Mouse (Mus musculus): ENCODE results near the gene Amotl1. TPM values are rescaled to one million over a fixed set of nuclear protein-coding genes. Genes with fewer than 3 reads are reported as not detected.

The Amotl1 gene
- 9.1 TPM for polyA plus RNA-seq (2015; fragmentation: Illumina TruSeq; extraction: RNeasy Lipid Tissue Mini Kit (QIAGEN cat#74804); ENCODE audit: insufficient read depth, low replicate concordance)

GRCm38 (mm10) chr9:14644956-14645355 is at the start of gene Amotl1:
TSS of gene Amotl1 (minus strand) at chr9:14645056.

DNA sequence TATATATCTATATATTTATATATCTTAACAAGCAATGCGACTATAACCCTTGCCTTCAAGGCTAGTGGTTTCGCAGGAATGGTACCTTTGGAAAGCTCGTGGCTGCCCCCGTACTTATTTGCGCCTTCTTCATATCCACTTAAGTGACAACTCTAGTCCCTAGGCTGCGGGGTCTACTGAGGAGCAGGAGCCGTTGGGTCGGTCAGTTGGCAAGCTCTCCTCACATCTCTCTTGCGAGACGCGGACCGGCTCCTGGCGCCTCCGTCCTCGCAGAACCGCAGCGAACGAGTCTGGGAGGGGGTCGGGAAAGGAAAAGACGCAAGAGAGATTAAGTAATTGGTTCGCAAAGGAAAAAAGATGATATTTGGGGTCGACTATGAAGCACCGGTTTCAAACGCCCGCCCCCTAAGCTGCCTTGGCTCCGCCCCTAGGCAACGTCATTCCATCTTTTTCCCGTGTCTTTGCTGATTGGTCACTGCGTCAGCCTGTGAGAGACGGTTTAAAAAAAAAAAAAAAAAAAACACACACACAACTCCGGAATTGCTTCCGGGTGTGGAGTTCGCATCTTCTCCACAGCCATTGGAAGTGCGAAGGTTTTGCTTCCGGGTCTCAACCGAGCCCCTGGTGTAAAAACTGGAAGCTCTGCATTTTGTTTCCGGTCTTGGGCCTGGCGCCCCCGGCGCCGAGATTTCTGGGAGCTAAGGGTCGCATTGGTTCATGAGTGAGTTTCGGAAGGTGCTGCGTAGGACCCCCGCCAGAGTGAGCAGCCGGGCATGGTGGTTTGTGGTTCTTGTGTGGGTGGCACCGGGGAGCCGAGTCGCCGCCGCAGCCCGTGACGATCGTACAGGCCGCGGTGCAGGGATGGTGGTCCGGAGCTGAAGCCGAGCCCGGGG is 144.6 kb downstream of the Amotl1 start, which contains the start of the genes Kdm4d and Cwc15:
Gene Kdm4d (minus strand): TSS at position 460 of the 893 bp plus-strand sequence.
Gene Cwc15 (plus strand): TSS at position 595 of the 893 bp plus-strand sequence.

Other genes starting within 250 kb of the Amotl1 start
- gene Kdm4d, start 144.6 kb downstream of the Amotl1 start, polyA plus RNA-seq (2015; fragmentation: Illumina TruSeq; extraction: RNeasy Lipid Tissue Mini Kit (QIAGEN cat#74804); ENCODE audit: insufficient read depth, low replicate concordance): 0.25 TPM
- gene Cwc15, start 144.4 kb downstream of the Amotl1 start, polyA plus RNA-seq (2015; fragmentation: Illumina TruSeq; extraction: RNeasy Lipid Tissue Mini Kit (QIAGEN cat#74804); ENCODE audit: insufficient read depth, low replicate concordance): 217 TPM
- gene Piwil4, start 95.7 kb upstream of the Amotl1 start, polyA plus RNA-seq (2015; fragmentation: Illumina TruSeq; extraction: RNeasy Lipid Tissue Mini Kit (QIAGEN cat#74804); ENCODE audit: insufficient read depth, low replicate concordance): 0.66 TPM
- gene Fut4, start 107.3 kb upstream of the Amotl1 start, polyA plus RNA-seq (2015; fragmentation: Illumina TruSeq; extraction: RNeasy Lipid Tissue Mini Kit (QIAGEN cat#74804); ENCODE audit: insufficient read depth, low replicate concordance): 11.0 TPM
- gene 1700012B09Rik, start 126.0 kb upstream of the Amotl1 start, polyA plus RNA-seq (2015; fragmentation: Illumina TruSeq; extraction: RNeasy Lipid Tissue Mini Kit (QIAGEN cat#74804); ENCODE audit: insufficient read depth, low replicate concordance): not detected
- 34.6 TPM for gene Mre11a, start 139.6 kb upstream of the Amotl1 start, polyA plus RNA-seq (2015; fragmentation: Illumina TruSeq; extraction: RNeasy Lipid Tissue Mini Kit (QIAGEN cat#74804); ENCODE audit: insufficient read depth, low replicate concordance)
- 37.5 TPM for gene Ankrd49, start 139.8 kb upstream of the Amotl1 start, polyA plus RNA-seq (2015; fragmentation: Illumina TruSeq; extraction: RNeasy Lipid Tissue Mini Kit (QIAGEN cat#74804); ENCODE audit: insufficient read depth, low replicate concordance)
- gene Gpr83, start 215.2 kb upstream of the Amotl1 start, polyA plus RNA-seq (2015; fragmentation: Illumina TruSeq; extraction: RNeasy Lipid Tissue Mini Kit (QIAGEN cat#74804); ENCODE audit: insufficient read depth, low replicate concordance): 2.3 TPM

Measured in spleen, adult 10 weeks (tissue).